Mouse (Mus musculus) myocyte (in vitro differentiated cells): ENCODE measurements around the gene Brf1. TPM values are rescaled to one million over a fixed set of nuclear protein-coding genes. Genes with fewer than 3 reads are reported as not detected.
A peak's percentile ranks its signal among the peaks of the same experiment; 100 is the strongest.

Source experiments
- H3K27me3 ChIP-seq: one replicate; pipeline ENCODE4 v1.6.1; 2011; ENCODE audit not compliant: control insufficient read depth, insufficient read depth, insufficient read length
- H3K36me3 ChIP-seq: one replicate; pipeline ENCODE4 v1.6.1; 2011; ENCODE audit not compliant: control insufficient read depth, insufficient read depth
- H3K4me2 ChIP-seq: one replicate; pipeline ENCODE4 v1.6.1; 2011; ENCODE audit warnings: low read depth, control low read depth
- H3K4me3 ChIP-seq: one replicate; pipeline ENCODE4 v1.5.1; 2011; ENCODE audit warnings: mild to moderate bottlenecking, control low read depth, moderate library complexity
- H3K79me2 ChIP-seq: one replicate; pipeline ENCODE4 v1.6.1; 2011; ENCODE audit not compliant: control insufficient read depth, insufficient read depth
- H3ac ChIP-seq: one replicate; pipeline ENCODE4 v1.6.1; 2011; ENCODE audit not compliant: control insufficient read depth, insufficient read length
- CEBPB ChIP-seq: IDR thresholded peaks from 2 replicates; pipeline ENCODE4 v1.6.1; 2011; ENCODE audit warnings: mild to moderate bottlenecking, moderate library complexity; ENCODE audit not compliant: poor library complexity, insufficient read depth, severe bottlenecking
- E2F4 ChIP-seq: IDR thresholded peaks from one replicate; pipeline ENCODE4 v1.6.1; 2011; ENCODE audit warnings: mild to moderate bottlenecking, control low read depth, moderate library complexity; ENCODE audit not compliant: insufficient read depth
- MAX ChIP-seq: IDR thresholded peaks from one replicate; pipeline ENCODE4 v1.6.1; 2011; ENCODE audit warnings: low read depth, mild to moderate bottlenecking, control low read depth
- MYOD1 ChIP-seq, 3 experiments: IDR thresholded peaks; one replicate each; pipeline ENCODE4 v1.6.1; 2011; ENCODE audit warnings: control low read depth in 2 of 3, low read depth in 2 of 3, mild to moderate bottlenecking in 2 of 3, moderate library complexity in 1 of 3; ENCODE audit not compliant: insufficient read length in 2 of 3, control insufficient read depth in 1 of 3
- MYOG ChIP-seq, 3 experiments: IDR thresholded peaks; one replicate each; pipeline ENCODE4 v1.6.1; 2011; ENCODE audit warnings: control low read depth in 2 of 3, low read depth in 2 of 3, mild to moderate bottlenecking in 2 of 3; ENCODE audit not compliant: insufficient read length in 2 of 3, control insufficient read depth in 1 of 3, insufficient read depth in 1 of 3
- POLR2A ChIP-seq: IDR thresholded peaks from one replicate; pipeline ENCODE4 v1.6.1; 2011; ENCODE audit warnings: low read depth, mild to moderate bottlenecking, control low read depth, moderate library complexity; ENCODE audit not compliant: insufficient read length
- POLR2AphosphoS2 ChIP-seq: IDR thresholded peaks from one replicate; pipeline ENCODE4 v1.6.1; 2011; ENCODE audit warnings: low read depth, control low read depth; ENCODE audit not compliant: insufficient read length
- REST ChIP-seq: IDR thresholded peaks from one replicate; pipeline ENCODE4 v1.6.1; 2011; ENCODE audit warnings: mild to moderate bottlenecking, control low read depth, moderate library complexity; ENCODE audit not compliant: insufficient read depth, insufficient read length
- SRF ChIP-seq: IDR thresholded peaks from one replicate; pipeline ENCODE4 v1.6.1; 2011; ENCODE audit warnings: low read depth; ENCODE audit not compliant: control insufficient read depth, insufficient read length
- TCF12 ChIP-seq: IDR thresholded peaks from one replicate; pipeline ENCODE4 v1.6.1; 2011; ENCODE audit warnings: mild to moderate bottlenecking, control low read depth; ENCODE audit not compliant: poor library complexity, insufficient read depth, severe bottlenecking
- TCF3 ChIP-seq: IDR thresholded peaks from one replicate; pipeline ENCODE4 v1.6.1; 2011; ENCODE audit warnings: low read depth, control low read depth; ENCODE audit not compliant: insufficient read length
- USF1 ChIP-seq: IDR thresholded peaks from one replicate; pipeline ENCODE4 v1.6.1; 2011; ENCODE audit warnings: low read depth, mild to moderate bottlenecking, control low read depth, moderate library complexity
- polyA plus RNA-seq: library from polyadenylated mRNA; unstranded; fragments of >200 nt; fragmentation: generic; extraction: Trizol; gene quantifications from one replicate; pipeline ENCODE4 v1.2.1, GENCODE M21; 2012; ENCODE audit warnings: missing spikeins

The Brf1 gene
- polyA plus RNA-seq, 1 experiment, result 27.9 TPM

DNA sequence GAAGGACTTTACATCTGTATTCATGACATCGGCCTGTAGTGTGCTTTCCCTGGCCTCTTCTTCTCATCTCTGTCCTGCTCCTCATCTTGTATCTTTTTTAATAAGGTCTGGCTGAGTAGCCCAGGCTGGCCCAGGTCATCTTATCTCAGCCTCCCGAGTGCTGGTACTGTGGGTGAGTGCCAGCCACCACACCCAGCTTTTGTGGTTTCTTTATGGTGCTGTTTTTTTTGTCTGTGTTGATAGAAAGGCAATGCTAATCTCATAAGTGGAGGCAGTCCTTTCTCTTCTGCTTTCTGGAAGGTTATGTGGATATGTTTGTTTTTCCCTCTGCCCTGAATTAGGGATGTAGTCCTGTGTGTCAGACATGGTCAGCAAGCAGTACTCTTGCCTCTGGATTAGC is 42.0 kb upstream of the Brf1 start:
- peak overlapping the region; percentile 35 for H3K4me2 ChIP-seq
- peaks cover 81% of the 10 kb centered on the region for H3K79me2 ChIP-seq
- peaks cover 16% of the 10 kb centered on the region for H3K36me3 ChIP-seq
- no peak overlapping the region for H3K4me3 ChIP-seq
- H3K27me3 ChIP-seq, result no peaks in the 10 kb centered on the region
- no peak overlapping the region for H3ac ChIP-seq
- TF ChIP-seq MAX (no peak), SRF (no peak), CEBPB (no peak), TCF12 (no peak), USF1 (no peak)

DNA sequence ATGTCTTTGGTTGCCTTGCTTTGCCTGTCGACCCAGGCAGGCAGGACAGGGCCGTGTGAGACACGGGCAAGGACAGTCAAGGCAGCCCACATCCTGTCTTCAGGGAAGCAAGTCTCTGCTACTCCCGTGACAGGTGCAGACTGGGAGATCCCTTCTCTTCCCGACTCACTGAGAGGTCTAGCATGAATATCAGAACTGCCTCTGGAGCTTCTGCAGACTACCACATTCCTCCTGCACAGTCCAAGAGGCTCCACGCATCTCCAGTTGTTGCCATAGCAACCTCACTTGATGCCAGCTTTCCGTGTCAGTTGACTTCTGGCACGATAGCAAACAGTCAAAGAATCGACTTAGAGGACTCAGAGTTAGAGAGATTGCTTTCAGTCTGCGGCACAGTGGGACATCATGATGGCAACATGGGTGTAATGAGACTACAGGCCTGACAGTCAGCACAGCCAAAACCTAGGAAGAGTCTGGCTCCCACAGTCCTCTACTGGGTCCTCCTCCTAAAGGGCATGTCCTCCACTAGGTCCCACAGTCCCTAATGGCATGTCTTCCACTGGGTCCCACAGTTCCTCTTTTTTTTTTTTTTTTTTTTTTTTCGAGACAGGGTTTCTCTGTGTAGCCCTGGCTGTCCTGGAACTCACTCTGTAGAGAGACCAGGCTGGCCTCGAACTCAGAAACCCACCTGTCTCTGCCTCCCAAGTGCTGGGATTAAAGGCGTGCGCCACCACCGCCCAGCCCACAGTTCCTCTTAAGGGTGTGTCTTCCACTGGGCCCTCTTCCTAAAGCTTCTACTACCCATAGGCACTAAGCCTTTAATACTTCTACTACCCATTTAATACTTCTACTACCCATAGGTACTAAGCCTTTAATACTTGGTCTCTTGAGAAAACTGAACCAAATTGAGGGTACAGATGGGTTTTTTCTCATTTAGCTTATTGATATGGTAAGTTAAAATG is 41.3 kb upstream of the Brf1 start:
- H3K79me2 ChIP-seq, result peaks cover 88% of the 10 kb centered on the region
- TF ChIP-seq POLR2AphosphoS2 (no peak), E2F4 (no peak), REST (no peak), USF1 (no peak), MYOD1 (IDR thresholded peaks at IDR 0.05; ENCODE audit: control insufficient read depth in 1 of 3, insufficient read length in 2 of 3, low read depth in 2 of 3) (peak in 2 of 3 experiments; percentile 56 to 61), MYOG (IDR thresholded peaks at IDR 0.05; ENCODE audit: control insufficient read depth in 1 of 3, insufficient read depth in 1 of 3, insufficient read length in 2 of 3, low read depth in 2 of 3) (peak in 1 of 3 experiments; percentile 58)
- H3ac ChIP-seq, result no peak overlapping the region
- H3K27me3 ChIP-seq, result no peaks in the 10 kb centered on the region
- H3K4me2 ChIP-seq, result peak overlapping the region; percentile 56
- peaks cover 16% of the 10 kb centered on the region for H3K36me3 ChIP-seq
- no peak overlapping the region for H3K4me3 ChIP-seq

DNA sequence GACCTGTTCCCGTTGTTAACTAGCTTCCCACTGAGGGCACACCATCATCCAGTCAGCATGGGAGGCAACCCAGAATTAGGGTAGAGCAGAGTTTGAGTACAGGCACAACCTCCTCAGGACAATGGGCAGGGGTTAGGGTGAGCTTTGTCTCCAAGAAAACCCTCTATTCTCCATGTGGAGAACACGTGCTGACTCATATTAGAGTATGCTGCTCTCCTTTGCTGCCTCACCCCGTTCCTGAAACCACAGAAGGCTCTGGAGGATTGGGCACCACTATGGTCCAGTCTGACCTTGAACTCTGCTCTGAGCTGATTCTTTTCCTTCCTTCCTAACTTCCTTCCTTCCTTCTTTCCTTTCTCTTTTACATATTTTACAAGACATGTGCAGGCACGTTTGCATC is 37.9 kb upstream of the Brf1 start:
- peak; percentile 63 for TF ChIP-seq MAX
- no peak for TF ChIP-seq CEBPB
- no peak for TF ChIP-seq POLR2AphosphoS2
- no peak for TF ChIP-seq TCF12
- TF ChIP-seq REST, result no peak
- no peak for TF ChIP-seq MYOG (IDR thresholded peaks at IDR 0.05; ENCODE audit: control insufficient read depth in 1 of 3, insufficient read depth in 1 of 3, insufficient read length in 2 of 3, low read depth in 2 of 3)
- TF ChIP-seq SRF, result no peak
- peak; percentile 62 for TF ChIP-seq USF1
- TF ChIP-seq POLR2A, result no peak
- no peak for TF ChIP-seq TCF3
- no peak for TF ChIP-seq E2F4
- no peak for TF ChIP-seq MYOD1 (IDR thresholded peaks at IDR 0.05; ENCODE audit: control insufficient read depth in 1 of 3, insufficient read length in 2 of 3, low read depth in 2 of 3)

DNA sequence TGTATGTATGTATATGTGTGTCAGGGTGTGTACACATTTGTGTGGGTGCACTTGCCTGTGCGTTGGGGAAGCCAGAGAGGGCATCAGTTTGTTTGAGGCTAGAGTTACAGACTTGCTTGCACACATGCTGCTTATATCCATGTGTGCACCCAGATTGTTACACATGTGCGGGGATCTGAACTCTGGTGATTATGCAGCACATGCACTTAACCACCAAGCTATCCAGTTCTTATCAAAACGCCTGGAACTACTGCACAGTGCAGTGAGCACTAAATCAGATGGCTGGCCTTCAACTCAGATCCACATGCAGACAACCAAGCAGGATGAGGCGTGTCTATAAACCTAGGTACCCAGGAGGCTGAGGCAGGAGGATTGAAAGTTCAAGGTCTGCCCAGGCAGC is 36.5 kb upstream of the Brf1 start:
- H3ac ChIP-seq, result no peak overlapping the region
- no peaks in the 10 kb centered on the region for H3K27me3 ChIP-seq
- TF ChIP-seq TCF12 (no peak), MYOG (IDR thresholded peaks at IDR 0.05; ENCODE audit: control insufficient read depth in 1 of 3, insufficient read depth in 1 of 3, insufficient read length in 2 of 3, low read depth in 2 of 3) (no peak), CEBPB (no peak), E2F4 (no peak), POLR2AphosphoS2 (no peak), TCF3 (no peak), USF1 (no peak), SRF (no peak), POLR2A (no peak), MAX (no peak), MYOD1 (IDR thresholded peaks at IDR 0.05; ENCODE audit: control insufficient read depth in 1 of 3, insufficient read length in 2 of 3, low read depth in 2 of 3) (no peak), REST (no peak)
- peaks cover 3% of the 10 kb centered on the region for H3K36me3 ChIP-seq
- H3K79me2 ChIP-seq, result peaks cover 96% of the 10 kb centered on the region
- H3K4me2 ChIP-seq, result no peak overlapping the region
- no peak overlapping the region for H3K4me3 ChIP-seq

More for the DNA sequence above, 37.9 kb upstream of the Brf1 start:
- no peaks in the 10 kb centered on the region for H3K27me3 ChIP-seq
- H3K79me2 ChIP-seq, result peaks cover 95% of the 10 kb centered on the region
- H3K4me3 ChIP-seq, result no peak overlapping the region
- H3K4me2 ChIP-seq, result peak overlapping the region; percentile 41
- H3ac ChIP-seq, result no peak overlapping the region
- H3K36me3 ChIP-seq, result peaks cover 6% of the 10 kb centered on the region

DNA sequence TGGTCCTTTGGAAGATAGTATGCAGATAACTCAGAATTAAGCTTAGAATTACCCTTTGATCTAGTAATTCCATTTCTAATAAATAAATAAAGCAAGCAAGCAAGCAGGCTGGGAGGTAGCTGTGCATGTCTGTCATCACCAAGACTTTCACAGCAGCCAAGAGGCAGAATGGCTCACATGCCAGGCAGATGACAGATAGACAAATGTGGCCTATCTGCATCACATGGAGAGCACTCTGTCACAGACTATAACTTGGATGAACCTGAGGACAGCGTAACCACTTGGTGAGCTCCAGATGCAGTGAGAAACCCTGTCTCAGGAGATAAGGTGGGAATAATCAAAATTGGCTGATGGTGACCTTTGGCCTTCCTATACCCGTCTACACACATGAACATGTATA is 34.6 kb upstream of the Brf1 start:
- TF ChIP-seq SRF (no peak), MYOD1 (IDR thresholded peaks at IDR 0.05; ENCODE audit: control insufficient read depth in 1 of 3, insufficient read length in 2 of 3, low read depth in 2 of 3) (peak in 1 of 3 experiments; percentile 48), POLR2AphosphoS2 (no peak), MAX (no peak), USF1 (no peak), E2F4 (no peak), TCF3 (no peak), MYOG (IDR thresholded peaks at IDR 0.05; ENCODE audit: control insufficient read depth in 1 of 3, insufficient read depth in 1 of 3, insufficient read length in 2 of 3, low read depth in 2 of 3) (peak in 2 of 3 experiments; percentile 16 to 60)
- Histone ChIP-seq H3ac (no peak overlapping the region), H3K27me3 (no peaks in the 10 kb centered on the region)

More for the DNA sequence above, 34.6 kb upstream of the Brf1 start:
- Histone ChIP-seq H3K4me3 (no peak overlapping the region), H3K36me3 (peaks cover 8% of the 10 kb centered on the region), H3K79me2 (peaks cover 97% of the 10 kb centered on the region), H3K4me2 (no peak overlapping the region)
